Mouse (Mus musculus): Measurements from ENCODE around the gene Nat8. TPM values are rescaled to one million over a fixed set of nuclear protein-coding genes. Genes with fewer than 3 reads are reported as not detected.

Gene Nat8
- polyA plus RNA-seq, 1 experiment, result 66.8 TPM

DNA sequence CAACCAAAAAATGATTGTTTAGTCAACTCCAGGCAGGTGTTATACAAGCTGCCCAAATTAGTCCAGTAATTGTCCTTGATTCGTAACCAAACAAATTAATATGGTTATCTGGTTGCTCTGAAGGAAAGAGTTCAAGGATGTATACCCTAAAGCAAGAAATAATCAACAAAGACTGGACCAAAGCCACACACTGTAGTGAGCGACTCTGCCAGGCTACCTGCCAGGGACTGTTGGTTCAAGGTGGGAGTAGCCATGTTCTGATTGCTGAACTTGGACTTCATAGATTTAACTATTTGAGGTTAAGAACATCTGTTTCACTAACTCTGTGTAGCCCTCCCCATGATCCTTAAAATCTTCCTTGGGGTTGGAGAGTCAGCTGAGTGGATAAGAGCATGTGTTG, 31.3 kb upstream of the Nat8 start:
- WGBS, result 22% methylated on average over 2 of the region's 2 CpGs
- Histone ChIP-seq H3K4me1 (ENCODE audit: control insufficient read depth, insufficient read depth, insufficient read length, low read length) (peaks cover 3% of the 10 kb centered on the region; the same call in 1 of the 2 replicates), H3K27me3 (ENCODE audit: control insufficient read depth, insufficient read depth, low read length) (no peaks in the 10 kb centered on the region), H3K27ac (ENCODE audit: insufficient read depth, low read depth, low read length) (no peak overlapping the region), H3K36me3 (ENCODE audit: control insufficient read depth, insufficient read depth, low read length) (no peaks in the 10 kb centered on the region), H3K4me3 (ENCODE audit: low read depth, low read length) (no peak overlapping the region)
- TF ChIP-seq CTCF (IDR thresholded peaks at IDR 0.05; ENCODE audit: extremely low read depth, insufficient read length, insufficient replicate concordance, low read depth, low read length), result no peak
- TF ChIP-seq POLR2A (IDR thresholded peaks at IDR 0.05; ENCODE audit: low read depth, low read length), result no peak

DNA sequence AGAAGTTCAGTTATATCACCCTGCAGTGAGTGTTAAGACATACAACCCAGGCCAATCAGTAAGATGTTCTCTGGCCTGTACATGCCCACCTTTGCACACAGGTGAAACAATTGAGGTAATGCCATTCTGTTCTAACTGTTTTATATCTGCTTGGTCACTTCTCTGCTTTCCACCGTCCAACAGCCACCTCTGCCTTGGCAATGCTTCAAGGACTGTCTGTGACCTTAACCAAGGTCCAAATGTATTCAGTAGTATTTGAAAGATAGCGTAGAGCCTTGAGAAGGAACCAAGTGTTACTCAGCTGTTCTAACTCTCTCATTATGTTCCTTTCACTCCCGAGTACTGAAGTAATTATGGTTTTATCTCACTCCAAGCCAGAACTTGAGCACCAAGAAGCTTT, 30.7 kb upstream of the Nat8 start:
- Histone ChIP-seq H3K4me3 (ENCODE audit: low read depth, low read length) (no peak overlapping the region), H3K36me3 (ENCODE audit: control insufficient read depth, insufficient read depth, low read length) (no peaks in the 10 kb centered on the region), H3K27ac (ENCODE audit: insufficient read depth, low read depth, low read length) (no peak overlapping the region), H3K4me1 (ENCODE audit: control insufficient read depth, insufficient read depth, insufficient read length, low read length) (peaks cover 3% of the 10 kb centered on the region; the same call in 1 of the 2 replicates), H3K27me3 (ENCODE audit: control insufficient read depth, insufficient read depth, low read length) (no peaks in the 10 kb centered on the region)
- 23% methylated on average over 3 of the region's 3 CpGs for WGBS
- TF ChIP-seq POLR2A (IDR thresholded peaks at IDR 0.05; ENCODE audit: low read depth, low read length), result no peak
- no peak for TF ChIP-seq CTCF (IDR thresholded peaks at IDR 0.05; ENCODE audit: extremely low read depth, insufficient read length, insufficient replicate concordance, low read depth, low read length)

DNA sequence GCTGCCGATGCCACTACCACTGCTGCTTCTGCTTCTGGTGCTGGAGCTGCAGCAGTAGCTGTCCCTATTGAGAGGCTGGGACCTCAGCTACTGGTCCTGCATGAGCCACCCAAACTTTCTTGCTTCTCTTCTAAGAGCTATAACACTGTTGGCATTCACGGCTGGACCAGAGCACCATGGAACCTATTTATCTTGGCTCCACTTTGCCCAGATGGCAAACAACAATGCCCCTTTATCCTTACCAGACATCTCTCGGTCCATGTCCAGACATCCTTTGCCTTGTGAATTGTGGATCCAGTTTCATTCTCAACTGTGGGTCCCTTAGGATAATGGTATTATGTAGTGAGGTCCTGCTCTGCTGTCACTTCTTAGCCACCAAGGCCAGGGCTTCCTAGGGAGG, 29.4 kb upstream of the Nat8 start:
- WGBS, result 74% methylated on average over 3 of the region's 3 CpGs
- H3K4me3 ChIP-seq (ENCODE audit: low read depth, low read length), result no peak overlapping the region
- peaks cover 3% of the 10 kb centered on the region; the same call in 1 of the 2 replicates for H3K4me1 ChIP-seq (ENCODE audit: control insufficient read depth, insufficient read depth, insufficient read length, low read length)
- no peak overlapping the region for H3K27ac ChIP-seq (ENCODE audit: insufficient read depth, low read depth, low read length)
- H3K27me3 ChIP-seq (ENCODE audit: control insufficient read depth, insufficient read depth, low read length), result no peaks in the 10 kb centered on the region
- no peaks in the 10 kb centered on the region for H3K36me3 ChIP-seq (ENCODE audit: control insufficient read depth, insufficient read depth, low read length)
- no peak for TF ChIP-seq CTCF (IDR thresholded peaks at IDR 0.05; ENCODE audit: extremely low read depth, insufficient read length, insufficient replicate concordance, low read depth, low read length)
- no peak for TF ChIP-seq POLR2A (IDR thresholded peaks at IDR 0.05; ENCODE audit: low read depth, low read length)

DNA sequence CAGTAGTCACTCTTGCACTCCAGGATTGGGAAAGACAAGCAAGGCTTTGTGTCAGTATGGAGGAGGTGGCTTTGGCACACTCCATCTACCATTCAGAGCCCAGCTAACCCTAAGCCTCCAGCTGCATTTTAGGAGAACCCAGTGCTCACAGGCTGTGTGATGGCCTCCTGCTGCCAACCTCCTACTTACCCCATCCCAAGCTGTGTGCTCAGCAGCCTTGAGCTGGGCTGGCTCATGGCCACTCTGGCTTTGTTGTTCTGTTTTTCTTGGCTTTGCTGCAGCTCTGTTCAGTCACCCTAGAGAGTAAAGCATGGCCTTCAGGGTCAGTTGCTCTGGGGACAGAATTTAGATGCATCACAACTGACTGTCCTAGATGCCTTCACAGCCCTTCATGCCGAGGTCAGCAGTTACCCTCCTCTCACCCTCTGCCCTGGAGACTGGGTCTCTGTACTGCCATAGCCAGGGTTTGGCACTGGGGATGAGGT, 24.4 kb upstream of the Nat8 start:
- Histone ChIP-seq H3K4me1 (ENCODE audit: control insufficient read depth, insufficient read depth, insufficient read length, low read length) (peaks cover 9% of the 10 kb centered on the region; the same call in 1 of the 2 replicates), H3K4me3 (ENCODE audit: low read depth, low read length) (no peak overlapping the region), H3K27ac (ENCODE audit: insufficient read depth, low read depth, low read length) (no peak overlapping the region), H3K27me3 (ENCODE audit: control insufficient read depth, insufficient read depth, low read length) (no peaks in the 10 kb centered on the region), H3K36me3 (ENCODE audit: control insufficient read depth, insufficient read depth, low read length) (no peaks in the 10 kb centered on the region)
- WGBS, result 81% methylated on average over 1 of the region's 1 CpGs
- TF ChIP-seq POLR2A (IDR thresholded peaks at IDR 0.05; ENCODE audit: low read depth, low read length) (no peak), CTCF (IDR thresholded peaks at IDR 0.05; ENCODE audit: extremely low read depth, insufficient read length, insufficient replicate concordance, low read depth, low read length) (no peak)

DNA sequence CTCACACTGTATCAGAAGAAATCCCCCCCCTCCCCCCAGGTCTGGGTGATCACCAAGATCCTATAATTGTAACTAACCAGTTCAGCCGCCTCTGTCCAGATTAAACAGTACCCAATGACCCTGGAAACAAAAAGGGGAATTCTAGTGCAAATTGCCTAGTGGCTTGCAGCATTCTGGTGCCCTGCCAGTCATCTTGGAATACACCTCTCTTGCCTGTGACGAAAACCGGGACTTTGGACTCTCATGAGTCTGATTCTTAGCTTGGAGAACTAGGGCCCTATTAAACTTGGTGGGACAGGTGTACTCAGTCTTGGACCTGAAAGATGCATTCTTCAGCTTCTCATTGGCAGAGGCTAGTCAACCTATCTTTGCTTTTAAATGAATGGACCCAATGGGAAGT, 21.6 kb upstream of the Nat8 start:
- TF ChIP-seq POLR2A (IDR thresholded peaks at IDR 0.05; ENCODE audit: low read depth, low read length) (no peak), CTCF (IDR thresholded peaks at IDR 0.05; ENCODE audit: extremely low read depth, insufficient read length, insufficient replicate concordance, low read depth, low read length) (no peak)
- no peaks in the 10 kb centered on the region for H3K27me3 ChIP-seq (ENCODE audit: control insufficient read depth, insufficient read depth, low read length)
- H3K4me1 ChIP-seq (ENCODE audit: control insufficient read depth, insufficient read depth, insufficient read length, low read length), result peaks cover 18% of the 10 kb centered on the region; the same call in 1 of the 2 replicates
- H3K27ac ChIP-seq (ENCODE audit: insufficient read depth, low read depth, low read length), result no peak overlapping the region
- no peak overlapping the region for H3K4me3 ChIP-seq (ENCODE audit: low read depth, low read length)
- no peaks in the 10 kb centered on the region for H3K36me3 ChIP-seq (ENCODE audit: control insufficient read depth, insufficient read depth, low read length)
- WGBS, result 27% methylated on average over 3 of the region's 3 CpGs

DNA sequence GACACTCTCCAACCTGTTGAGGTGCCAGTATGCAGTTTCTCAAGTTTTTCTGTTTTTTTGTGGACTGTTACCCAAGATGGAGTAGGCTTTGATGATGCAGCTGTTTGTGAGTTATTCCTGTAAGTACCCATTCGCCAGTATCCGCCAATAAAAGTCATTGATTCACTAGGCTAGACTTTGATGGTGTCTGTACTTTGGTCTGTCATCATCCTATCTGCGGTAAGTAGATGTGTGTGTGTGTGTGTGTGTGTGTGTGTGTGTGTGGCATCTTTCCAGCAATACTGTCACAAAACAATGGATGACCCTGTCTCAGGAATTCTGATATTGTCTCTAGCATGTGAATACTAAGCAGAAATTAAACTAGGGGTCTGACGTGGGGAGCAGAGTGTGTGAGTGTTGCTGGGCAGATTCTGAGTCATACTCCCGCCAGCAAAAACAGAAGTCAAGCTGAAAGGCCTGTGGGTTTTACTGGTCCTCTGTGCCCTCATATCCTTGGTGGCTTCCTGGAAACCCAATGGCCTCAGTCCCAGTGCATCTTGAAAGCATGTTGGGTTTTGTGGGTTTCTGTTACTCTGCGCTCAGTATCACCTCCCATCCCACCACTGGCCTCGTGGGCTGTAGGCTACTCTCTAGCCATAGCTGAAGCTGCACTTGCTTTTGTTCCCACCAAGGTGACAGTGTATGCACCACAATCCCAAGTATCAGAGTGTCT, 19.3 kb upstream of the Nat8 start:
- H3K27ac ChIP-seq (ENCODE audit: insufficient read depth, low read depth, low read length), result peak overlapping the region; percentile 17; the same call in 1 of the 2 replicates

DNA sequence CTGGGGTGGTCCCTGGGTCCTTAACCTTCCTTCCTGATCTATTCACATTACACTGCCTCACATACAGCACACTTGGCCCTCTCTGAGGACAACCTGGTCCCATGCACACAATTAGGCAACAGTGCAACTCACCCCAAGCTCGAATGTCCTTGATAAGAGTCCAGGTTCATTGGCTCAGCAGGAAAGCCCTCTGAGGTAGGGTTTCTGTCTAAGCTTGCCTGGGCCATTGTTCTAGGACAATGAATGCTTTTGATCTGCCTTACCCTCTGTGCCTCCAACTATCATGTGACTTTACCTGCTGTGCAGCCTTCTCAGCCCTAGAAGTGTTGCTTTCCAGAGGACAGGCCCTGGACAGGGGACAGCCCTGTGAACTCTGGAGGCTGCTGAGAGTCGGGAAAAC, 17.4 kb upstream of the Nat8 start:
- Histone ChIP-seq H3K27ac (ENCODE audit: insufficient read depth, low read depth, low read length) (no peak overlapping the region), H3K4me1 (ENCODE audit: control insufficient read depth, insufficient read depth, insufficient read length, low read length) (peaks cover 18% of the 10 kb centered on the region; the same call in 1 of the 2 replicates), H3K36me3 (ENCODE audit: control insufficient read depth, insufficient read depth, low read length) (no peaks in the 10 kb centered on the region), H3K4me3 (ENCODE audit: low read depth, low read length) (no peak overlapping the region), H3K27me3 (ENCODE audit: control insufficient read depth, insufficient read depth, low read length) (no peaks in the 10 kb centered on the region)
- TF ChIP-seq POLR2A (IDR thresholded peaks at IDR 0.05; ENCODE audit: low read depth, low read length) (no peak), CTCF (IDR thresholded peaks at IDR 0.05; ENCODE audit: extremely low read depth, insufficient read length, insufficient replicate concordance, low read depth, low read length) (no peak)
- WGBS, result 21% methylated on average over 2 of the region's 2 CpGs

More for the DNA sequence above, 19.3 kb upstream of the Nat8 start:
- Histone ChIP-seq H3K4me1 (ENCODE audit: control insufficient read depth, insufficient read depth, insufficient read length, low read length) (peaks cover 18% of the 10 kb centered on the region; the same call in 1 of the 2 replicates), H3K27me3 (ENCODE audit: control insufficient read depth, insufficient read depth, low read length) (no peaks in the 10 kb centered on the region), H3K36me3 (ENCODE audit: control insufficient read depth, insufficient read depth, low read length) (no peaks in the 10 kb centered on the region), H3K4me3 (ENCODE audit: low read depth, low read length) (no peak overlapping the region)
- WGBS, result 42% methylated on average over 7 of the region's 7 CpGs
- TF ChIP-seq POLR2A (IDR thresholded peaks at IDR 0.05; ENCODE audit: low read depth, low read length) (no peak), CTCF (IDR thresholded peaks at IDR 0.05; ENCODE audit: extremely low read depth, insufficient read length, insufficient replicate concordance, low read depth, low read length) (no peak)

All from small intestine, adult 2 months (tissue).